Mouse (Mus musculus): ENCODE data around the gene Dis3l. TPM values are rescaled to one million over a fixed set of nuclear protein-coding genes. Genes with fewer than 3 reads are reported as not detected.
"Not testable (repeated sequence)": the region's sequence is repeated elsewhere in the genome, so short reads cannot be mapped to it uniquely, and the experiment has no call there.

The Dis3l gene
- polyA plus RNA-seq, 1 experiment from 2014 or later: 8.1 TPM

DNA sequence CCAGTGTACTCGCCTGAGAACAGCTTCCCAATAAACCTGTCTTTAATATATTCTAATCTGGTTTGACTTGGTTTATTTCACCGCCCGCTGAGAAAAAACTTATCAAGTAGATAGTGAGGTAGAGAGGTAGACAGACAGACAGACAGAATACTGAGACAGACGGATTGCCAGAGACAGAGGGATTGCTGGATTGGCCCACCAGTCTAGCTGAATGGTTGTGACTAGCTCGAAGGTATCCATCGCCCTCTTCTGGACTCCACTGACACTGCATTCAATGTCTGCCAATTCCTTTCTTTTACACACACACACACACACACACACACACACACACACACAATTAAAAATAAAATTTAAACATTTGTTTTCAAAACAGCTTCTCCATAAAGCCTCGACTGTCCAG lies 68.5 kb downstream of the Dis3l start:
- H3K27me3 ChIP-seq (replicated peaks; ENCODE audit: insufficient read depth, low read length): no peaks in the 10 kb centered on the region
- ATAC-seq (no peak; the same call in 1 of the 2 replicates), DNase-seq (ENCODE audit: low spot score) (peak; percentile 66)
- no peak overlapping the region for H3K9ac ChIP-seq (replicated peaks; ENCODE audit: low read depth)
- TF ChIP-seq EP300 (IDR thresholded peaks at IDR 0.05) (no peak), CTCF (IDR thresholded peaks at IDR 0.05) (peak; percentile 77)
- H3K27ac ChIP-seq (ENCODE audit: low read length): no peak overlapping the region
- whole genome bisulfite sequencing: 36% methylated on average over 7 of the region's 7 CpGs
- H3K4me1 ChIP-seq (ENCODE audit: insufficient read depth, low read depth, low read length): no peaks in the 10 kb centered on the region
- H3K9me3 ChIP-seq (ENCODE audit: low read length): no peaks in the 10 kb centered on the region
- no peak overlapping the region for H3K4me3 ChIP-seq (ENCODE audit: low read depth, low read length)
- no peak overlapping the region for H3K4me2 ChIP-seq (replicated peaks; ENCODE audit: low read depth, low read length)
- H3K36me3 ChIP-seq (ENCODE audit: insufficient read depth, low read length): no peaks in the 10 kb centered on the region

DNA sequence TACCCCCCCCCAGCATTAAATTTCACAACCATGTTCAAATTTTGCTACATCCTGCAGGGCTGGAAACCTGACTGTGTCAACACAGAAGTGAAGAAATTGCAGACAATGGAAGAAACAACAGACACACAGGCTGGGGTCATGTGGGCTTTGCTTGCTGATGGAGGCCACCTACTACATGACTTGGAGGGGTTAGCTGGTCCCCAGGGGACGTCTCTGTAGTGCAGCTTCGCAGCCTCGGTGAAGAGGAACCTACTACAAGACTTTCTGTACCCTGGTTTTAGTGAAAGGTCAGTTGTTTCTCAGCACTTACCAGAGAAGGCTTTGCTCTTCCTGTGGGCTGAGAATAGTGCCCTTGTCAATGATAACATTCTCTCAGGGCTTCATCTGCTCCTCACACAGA lies 69.8 kb downstream of the Dis3l start:
- Histone ChIP-seq H3K4me3 (ENCODE audit: low read depth, low read length) (no peak overlapping the region), H3K9me3 (ENCODE audit: low read length) (no peaks in the 10 kb centered on the region), H3K4me1 (ENCODE audit: insufficient read depth, low read depth, low read length) (no peaks in the 10 kb centered on the region), H3K27me3 (replicated peaks; ENCODE audit: insufficient read depth, low read length) (no peaks in the 10 kb centered on the region), H3K9ac (replicated peaks; ENCODE audit: low read depth) (no peak overlapping the region), H3K4me2 (replicated peaks; ENCODE audit: low read depth, low read length) (no peak overlapping the region), H3K36me3 (ENCODE audit: insufficient read depth, low read length) (no peaks in the 10 kb centered on the region), H3K27ac (ENCODE audit: low read length) (no peak overlapping the region)
- DNase-seq (ENCODE audit: low spot score) (no peak), ATAC-seq (no peak)
- 56% methylated on average over 3 of the region's 3 CpGs for WGBS
- TF ChIP-seq EP300 (IDR thresholded peaks at IDR 0.05) (no peak), CTCF (IDR thresholded peaks at IDR 0.05) (no peak)

DNA sequence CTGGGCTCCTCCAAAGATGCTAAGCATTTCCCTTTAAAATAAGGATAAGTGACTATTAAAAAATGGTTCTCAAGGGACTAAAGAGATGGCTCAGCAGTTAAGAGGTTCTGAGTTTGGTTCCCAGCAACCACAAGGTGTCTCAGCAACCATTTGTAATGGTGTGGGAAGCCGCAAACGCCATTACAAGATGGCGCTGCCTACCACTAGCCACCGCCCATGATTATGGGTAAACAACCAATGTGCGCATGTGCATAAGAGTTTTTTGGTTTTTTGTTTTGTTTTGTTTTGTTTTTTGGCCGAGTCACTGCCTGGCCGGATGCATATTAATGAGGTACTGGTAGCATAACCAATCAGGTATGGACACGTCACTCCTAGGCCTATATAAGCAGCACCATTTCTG lies 72.3 kb downstream of the Dis3l start:
- not testable (repeated sequence) for H3K9ac ChIP-seq (replicated peaks; ENCODE audit: low read depth); DNase-seq (ENCODE audit: low spot score); H3K4me1 ChIP-seq (ENCODE audit: insufficient read depth, low read depth, low read length); H3K36me3 ChIP-seq (ENCODE audit: insufficient read depth, low read length); H3K27ac ChIP-seq (ENCODE audit: low read length); H3K9me3 ChIP-seq (ENCODE audit: low read length); H3K4me2 ChIP-seq (replicated peaks; ENCODE audit: low read depth, low read length); H3K4me3 ChIP-seq (ENCODE audit: low read depth, low read length); ATAC-seq; H3K27me3 ChIP-seq (replicated peaks; ENCODE audit: insufficient read depth, low read length)
- WGBS: 95% methylated on average over 8 of the region's 8 CpGs

DNA sequence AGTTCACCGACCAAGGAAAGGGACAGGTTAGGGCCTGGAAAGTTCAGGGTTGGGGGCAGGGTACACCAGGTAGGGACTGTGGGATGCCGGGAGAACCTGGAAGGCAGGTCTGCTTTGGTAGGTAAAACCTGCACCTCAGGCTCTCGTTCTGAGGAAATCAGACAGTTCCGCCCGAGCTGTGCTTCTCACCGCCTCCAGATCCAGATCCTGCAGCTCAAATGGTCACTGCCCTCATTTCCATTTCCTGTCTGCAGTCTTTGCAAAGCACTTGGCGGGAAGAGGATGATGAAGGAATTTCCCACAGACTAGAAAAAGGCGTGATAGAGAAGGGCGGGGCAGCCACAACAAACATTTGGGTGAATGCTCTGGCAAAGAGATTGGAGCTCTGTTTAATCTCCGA lies 72.9 kb downstream of the Dis3l start:
- Histone ChIP-seq H3K4me3 (ENCODE audit: low read depth, low read length) (no peak overlapping the region), H3K9me3 (ENCODE audit: low read length) (no peaks in the 10 kb centered on the region), H3K27me3 (replicated peaks; ENCODE audit: insufficient read depth, low read length) (no peaks in the 10 kb centered on the region), H3K27ac (ENCODE audit: low read length) (no peak overlapping the region), H3K36me3 (ENCODE audit: insufficient read depth, low read length) (no peaks in the 10 kb centered on the region), H3K9ac (replicated peaks; ENCODE audit: low read depth) (no peak overlapping the region), H3K4me2 (replicated peaks; ENCODE audit: low read depth, low read length) (no peak overlapping the region), H3K4me1 (ENCODE audit: insufficient read depth, low read depth, low read length) (no peaks in the 10 kb centered on the region)
- TF ChIP-seq EP300 (IDR thresholded peaks at IDR 0.05) (no peak), CTCF (IDR thresholded peaks at IDR 0.05) (no peak)
- 68% methylated on average over 10 of the region's 10 CpGs for WGBS
- DNase-seq (ENCODE audit: low spot score) (no peak), ATAC-seq (no peak)

DNA sequence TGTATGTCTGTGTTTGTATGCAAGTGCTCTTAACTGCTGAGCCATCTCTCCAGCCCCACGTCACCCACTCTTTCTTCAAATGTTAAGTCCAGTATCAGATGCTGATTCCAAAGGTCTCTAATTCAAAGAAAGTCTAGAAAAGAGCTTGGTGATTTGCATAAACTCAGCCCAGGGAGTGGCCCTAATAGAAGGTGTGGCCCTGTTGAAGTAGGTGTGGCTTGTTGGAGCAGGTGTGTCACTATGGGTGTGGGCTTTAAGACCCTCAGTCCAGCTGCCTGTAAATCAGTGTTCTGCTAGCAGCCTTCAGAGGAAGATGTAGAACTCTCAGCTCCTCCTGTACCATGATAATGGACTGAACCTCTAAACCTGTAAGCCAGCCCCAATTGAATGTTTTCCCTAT lies 73.9 kb downstream of the Dis3l start:
- Histone ChIP-seq H3K4me2 (replicated peaks; ENCODE audit: low read depth, low read length) (no peak overlapping the region), H3K9ac (replicated peaks; ENCODE audit: low read depth) (no peak overlapping the region), H3K36me3 (ENCODE audit: insufficient read depth, low read length) (no peaks in the 10 kb centered on the region), H3K4me1 (ENCODE audit: insufficient read depth, low read depth, low read length) (no peaks in the 10 kb centered on the region), H3K27me3 (replicated peaks; ENCODE audit: insufficient read depth, low read length) (no peaks in the 10 kb centered on the region), H3K27ac (ENCODE audit: low read length) (no peak overlapping the region), H3K4me3 (ENCODE audit: low read depth, low read length) (no peak overlapping the region), H3K9me3 (ENCODE audit: low read length) (no peaks in the 10 kb centered on the region)
- no peak for DNase-seq (ENCODE audit: low spot score)
- 82% methylated on average over 1 of the region's 1 CpGs for WGBS
- TF ChIP-seq CTCF (IDR thresholded peaks at IDR 0.05) (no peak), EP300 (IDR thresholded peaks at IDR 0.05) (no peak)
- no peak for ATAC-seq

DNA sequence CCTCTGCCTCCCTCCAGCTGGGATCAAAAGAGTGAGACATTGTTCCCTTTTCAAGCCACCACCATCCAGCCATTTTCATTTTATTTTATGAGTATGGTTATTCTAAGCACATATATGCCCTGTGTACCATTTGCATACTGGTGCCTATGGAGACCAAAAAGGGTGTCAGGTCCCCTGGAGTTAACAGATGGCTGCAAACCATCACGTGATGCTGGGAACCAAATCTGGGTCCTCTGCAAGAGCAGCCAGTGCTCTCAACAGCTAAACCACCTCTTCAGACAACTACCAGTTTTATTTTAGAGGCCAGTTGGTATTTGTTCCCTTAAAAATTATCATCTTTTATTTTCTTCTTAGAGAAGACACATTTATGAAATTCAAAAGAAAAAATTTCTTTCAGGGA lies 76.3 kb downstream of the Dis3l start:
- DNase-seq (ENCODE audit: low spot score) (no peak), ATAC-seq (no peak)
- Histone ChIP-seq H3K4me3 (ENCODE audit: low read depth, low read length) (no peak overlapping the region), H3K27me3 (replicated peaks; ENCODE audit: insufficient read depth, low read length) (no peaks in the 10 kb centered on the region), H3K36me3 (ENCODE audit: insufficient read depth, low read length) (no peaks in the 10 kb centered on the region), H3K4me1 (ENCODE audit: insufficient read depth, low read depth, low read length) (no peaks in the 10 kb centered on the region), H3K4me2 (replicated peaks; ENCODE audit: low read depth, low read length) (no peak overlapping the region), H3K9ac (replicated peaks; ENCODE audit: low read depth) (no peak overlapping the region), H3K27ac (ENCODE audit: low read length) (no peak overlapping the region), H3K9me3 (ENCODE audit: low read length) (no peaks in the 10 kb centered on the region)
- 44% methylated on average over 1 of the region's 1 CpGs for WGBS
- TF ChIP-seq EP300 (IDR thresholded peaks at IDR 0.05): no peak

DNA sequence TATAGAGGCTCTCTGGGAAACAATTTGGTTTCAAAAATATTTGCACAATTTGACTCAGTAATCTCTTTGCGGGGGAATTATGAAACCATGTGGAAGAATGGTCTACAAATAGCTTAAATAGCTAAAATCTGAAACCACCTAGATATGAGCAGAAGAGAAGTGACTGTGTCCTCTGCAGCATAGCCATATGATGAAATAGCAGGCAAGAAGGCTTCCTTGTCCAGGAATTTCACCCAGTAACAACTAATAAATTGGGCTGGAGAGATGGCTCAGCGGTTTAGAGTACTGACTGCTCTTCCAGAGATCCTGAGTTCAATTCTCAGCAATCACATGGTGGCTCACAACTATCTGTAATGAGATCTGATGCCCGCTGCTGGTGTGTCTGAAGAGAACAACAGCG lies 80.1 kb downstream of the Dis3l start:
- no peaks in the 10 kb centered on the region for H3K9me3 ChIP-seq (ENCODE audit: low read length)
- no peak overlapping the region for H3K4me2 ChIP-seq (replicated peaks; ENCODE audit: low read depth, low read length)
- H3K36me3 ChIP-seq (ENCODE audit: insufficient read depth, low read length): no peaks in the 10 kb centered on the region
- H3K27ac ChIP-seq (ENCODE audit: low read length): no peak overlapping the region
- no peaks in the 10 kb centered on the region for H3K4me1 ChIP-seq (ENCODE audit: insufficient read depth, low read depth, low read length)
- DNase-seq (ENCODE audit: low spot score) (peak; percentile 46), ATAC-seq (no peak)
- H3K4me3 ChIP-seq (ENCODE audit: low read depth, low read length): no peak overlapping the region
- no peaks in the 10 kb centered on the region for H3K27me3 ChIP-seq (replicated peaks; ENCODE audit: insufficient read depth, low read length)
- 73% methylated on average over 4 of the region's 4 CpGs for WGBS
- TF ChIP-seq EP300 (IDR thresholded peaks at IDR 0.05) (no peak), CTCF (IDR thresholded peaks at IDR 0.05) (no peak)
- no peak overlapping the region for H3K9ac ChIP-seq (replicated peaks; ENCODE audit: low read depth)

All from lung, postnatal 0 days (tissue).